Mouse (Mus musculus) gastrocnemius, postnatal 25 days (tissue): ENCODE data around the gene Ino80e. TPM values are rescaled to one million over a fixed set of nuclear protein-coding genes. Genes with fewer than 3 reads are reported as not detected.

Experiments
- DNase-seq: peaks from one replicate; pipeline ENCODE4 v3.0.0; 2022
- total RNA-seq, 2 experiments: library from RNA; stranded (reverse); gene quantifications; 1 replicate in 1 of 2; 2 replicates in 1 of 2; pipeline ENCODE4 v1.2.3; 2021

Gene Ino80e
- total RNA-seq, 2 experiments from 2014 or later = 11.2 to 11.8 TPM

- DNase-seq = no peak
These were observed 46.4 kb downstream of the Ino80e start for GRCm38 (mm10) chr7:126815726-126816222.

GRCm38 (mm10) chr7:126809723-126810369 is 52.3 kb downstream of the Ino80e start:
- DNase-seq = no peak

DNA sequence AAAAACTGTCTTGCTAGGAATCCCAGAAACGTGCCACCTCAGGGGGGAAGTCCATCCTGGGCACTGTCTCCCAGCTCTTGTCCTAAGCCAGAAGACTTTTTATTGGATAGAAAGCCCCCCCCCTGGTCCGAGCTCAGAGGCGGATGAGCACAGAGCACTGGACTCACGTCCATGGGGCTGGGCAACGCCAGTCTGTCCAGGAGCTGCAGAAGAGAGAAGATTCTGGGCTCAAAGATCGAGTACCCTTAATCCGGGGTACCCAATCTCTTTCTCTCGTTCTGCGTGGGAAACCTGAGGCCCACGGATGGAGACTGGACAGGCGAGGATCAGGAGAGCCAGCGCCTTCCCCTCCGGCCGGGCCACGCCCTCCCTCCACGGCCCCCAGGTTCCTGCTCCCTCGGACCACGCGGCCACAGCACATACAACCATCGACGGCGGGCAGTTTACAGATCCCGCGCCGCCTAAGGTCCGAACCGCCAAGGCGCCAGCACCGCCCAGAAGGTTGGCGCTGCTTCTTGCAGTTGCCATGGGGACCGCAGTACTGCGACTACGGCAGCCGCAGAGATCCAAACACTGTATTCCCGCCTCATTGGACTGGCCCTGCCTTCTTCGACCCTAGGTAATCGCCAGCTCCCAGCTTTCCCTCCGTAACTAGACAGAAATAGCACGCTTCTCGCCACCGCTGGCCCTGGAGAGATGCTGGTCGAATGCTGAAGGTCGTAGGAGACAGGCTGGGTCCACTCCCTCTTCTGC is 53.3 kb downstream of the Ino80e start:
- DNase-seq = peak; percentile 87

DNA sequence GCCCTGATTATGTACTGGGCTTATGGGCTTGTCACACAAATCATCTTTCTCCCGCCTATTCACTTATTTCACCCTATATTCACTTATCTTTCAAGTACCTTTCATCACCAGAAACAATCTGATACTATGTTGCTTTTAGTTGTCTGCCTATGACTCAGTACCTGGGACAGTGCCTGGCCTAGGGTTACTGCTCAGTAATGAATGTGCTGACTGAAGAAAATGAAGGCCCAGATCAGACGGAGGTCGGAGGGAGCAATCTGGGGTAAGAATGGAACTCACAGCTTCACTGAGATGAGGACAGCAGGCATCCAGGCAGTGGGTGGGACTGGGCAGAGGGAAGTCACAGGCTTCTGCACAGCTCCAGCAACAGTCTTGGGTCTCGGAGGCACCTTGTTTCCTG is 54.8 kb downstream of the Ino80e start:
- no peak for DNase-seq

- DNase-seq = no peak
These were observed 55.2 kb downstream of the Ino80e start for GRCm38 (mm10) chr7:126806956-126807355.

DNA sequence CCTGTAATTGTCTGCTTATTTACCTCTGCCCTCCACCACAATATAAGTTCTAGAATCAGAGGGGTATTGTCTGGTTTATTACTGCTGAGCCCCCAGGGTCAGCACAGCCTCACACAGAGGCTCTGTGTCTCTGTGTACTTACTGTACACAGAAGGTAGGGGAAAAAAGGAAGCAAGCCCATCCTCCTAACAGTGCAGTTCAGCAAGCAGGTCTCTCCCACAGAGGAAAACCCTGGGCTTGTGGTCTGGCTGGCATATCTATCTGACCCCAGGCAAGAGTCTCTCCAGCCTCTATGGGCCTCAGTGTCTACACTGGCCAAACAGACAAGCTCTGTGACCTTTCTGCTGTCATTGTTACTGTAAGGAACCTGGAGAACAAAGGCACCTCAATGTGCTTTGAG is 58.4 kb downstream of the Ino80e start:
- no peak for DNase-seq

- no peak for DNase-seq
These were observed 59.0 kb downstream of the Ino80e start for GRCm38 (mm10) chr7:126803181-126803580.

DNA sequence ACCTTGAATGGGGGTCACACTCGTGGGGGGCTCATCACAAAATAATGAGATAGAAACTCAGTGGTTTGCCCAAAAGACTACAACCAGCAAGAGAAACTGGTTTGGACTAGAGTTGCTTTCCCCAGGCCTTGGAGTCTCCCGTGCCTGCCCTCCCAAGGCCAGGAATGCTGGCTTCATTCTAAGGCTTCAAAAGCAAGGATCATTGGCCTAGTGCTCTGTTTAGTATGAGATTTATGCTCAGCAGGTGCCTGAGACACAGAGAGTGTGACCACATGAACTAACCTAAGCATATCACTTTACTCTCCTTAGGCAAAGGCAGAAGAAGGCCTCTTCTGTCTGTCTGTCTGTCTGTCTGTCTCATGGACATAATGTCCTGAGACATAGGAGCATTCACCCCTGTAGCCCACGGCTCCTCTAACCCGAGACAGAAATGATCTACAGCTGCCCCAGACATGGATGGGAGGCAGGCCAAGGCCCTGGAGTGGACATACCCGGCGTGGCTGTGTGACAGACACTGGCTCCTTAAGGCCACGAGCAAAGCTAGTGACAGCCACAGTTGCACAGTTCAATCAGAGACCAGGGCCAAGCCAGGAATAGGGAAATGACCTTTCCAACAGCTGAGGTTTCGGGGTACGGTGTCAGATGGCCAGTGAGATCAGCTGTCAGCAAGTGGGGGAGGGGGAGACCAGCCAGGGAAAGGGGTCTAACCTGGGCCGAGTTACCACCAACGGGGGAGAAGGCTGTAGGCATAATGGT is 59.9 kb downstream of the Ino80e start:
- DNase-seq = peak; percentile 86

GRCm38 (mm10) chr7:126801057-126801422 is 61.1 kb downstream of the Ino80e start:
- no peak for DNase-seq

Other genes starting within 250 kb of the Ino80e start
- gene Nupr1, start 231.5 kb downstream of the Ino80e start, total RNA-seq = 10 to 100 TPM; 10.6 to 14.2 TPM
- 10 to 100 TPM; 24.0 to 25.1 TPM for gene Sgf29, start 213.1 kb downstream of the Ino80e start, total RNA-seq
- 10 to 100 TPM; 12.3 to 22.9 TPM for gene Sult1a1, start 185.9 kb downstream of the Ino80e start, total RNA-seq
- 10 to 100 TPM; 33.1 to 37.0 TPM for gene Bola2, start 167.0 kb downstream of the Ino80e start, total RNA-seq
- 1 to 10 TPM; 2.7 to 3.3 TPM for gene Slx1b, start 166.6 kb downstream of the Ino80e start, total RNA-seq
- 1 to 10 TPM; 2.1 to 3.3 TPM for gene Coro1a, start 154.6 kb downstream of the Ino80e start, total RNA-seq
- gene Mapk3, start 102.8 kb downstream of the Ino80e start, total RNA-seq = 10 to 100 TPM; 21.4 to 23.8 TPM
- 1 to 10 TPM in 1 of 2 experiments, under 1 TPM in 1; 0.49 to 1.6 TPM for gene Gdpd3, start 96.0 kb downstream of the Ino80e start, total RNA-seq
- gene Ypel3, start 85.4 kb downstream of the Ino80e start, total RNA-seq = 10 to 100 TPM; 63.8 to 69.0 TPM
- gene Tbx6, start 80.9 kb downstream of the Ino80e start, total RNA-seq = under 1 TPM; 0.20 to 0.62 TPM
- gene Ppp4c, start 69.9 kb downstream of the Ino80e start, total RNA-seq = 10 to 100 TPM; 21.7 to 26.8 TPM
- gene Fam57b, start 64.7 kb downstream of the Ino80e start, total RNA-seq = 10 to 100 TPM; 50.5 to 55.3 TPM
- gene 4930451I11Rik, start 30.7 kb downstream of the Ino80e start, total RNA-seq = not detected
- not detected for gene Doc2a, start 15.0 kb downstream of the Ino80e start, total RNA-seq
- gene Hirip3, start 405 bp downstream of the Ino80e start, total RNA-seq = 1 to 10 TPM; 4.2 to 5.0 TPM
- 10 to 100 TPM; 20.3 to 26.4 TPM for gene Taok2, start 22.3 kb upstream of the Ino80e start, total RNA-seq
- gene Tmem219, start 60.5 kb upstream of the Ino80e start, total RNA-seq = 1 to 10 TPM; 8.2 to 9.1 TPM
- 1 to 10 TPM; 1.8 to 2.2 TPM for gene Kctd13, start 66.5 kb upstream of the Ino80e start, total RNA-seq
- not detected for gene Asphd1, start 87.2 kb upstream of the Ino80e start, total RNA-seq
- gene Sez6l2, start 88.2 kb upstream of the Ino80e start, total RNA-seq = 1 to 10 TPM; 1.6 to 1.7 TPM
- 10 to 100 TPM; 30.5 to 31.2 TPM for gene Cdipt, start 113.5 kb upstream of the Ino80e start, total RNA-seq
- gene Cdiptos, start 113.7 kb upstream of the Ino80e start, total RNA-seq = not detected
- 10 to 100 TPM; 20.4 to 23.3 TPM for gene Mvp, start 152.2 kb upstream of the Ino80e start, total RNA-seq
- gene Pagr1b, start 154.1 kb upstream of the Ino80e start, total RNA-seq = not detected
- 1 to 10 TPM; 2.4 to 8.7 TPM for gene Pagr1a, start 155.0 kb upstream of the Ino80e start, total RNA-seq
- 10 to 100 TPM; 15.9 to 17.5 TPM for gene Gm42742, start 158.7 kb upstream of the Ino80e start, total RNA-seq
- under 1 TPM; 0.77 to 0.86 TPM for gene Prrt2, start 158.8 kb upstream of the Ino80e start, total RNA-seq
- 10 to 100 TPM; 64.0 to 66.1 TPM for gene Maz, start 164.7 kb upstream of the Ino80e start, total RNA-seq
- gene Kif22, start 180.1 kb upstream of the Ino80e start, total RNA-seq = 1 to 10 TPM; 1.8 to 2.3 TPM
- not detected for gene Zg16, start 225.0 kb upstream of the Ino80e start, total RNA-seq
- under 1 TPM; 0.59 to 0.91 TPM for gene AI467606, start 229.0 kb upstream of the Ino80e start, total RNA-seq